In the genomic region with DNA sequence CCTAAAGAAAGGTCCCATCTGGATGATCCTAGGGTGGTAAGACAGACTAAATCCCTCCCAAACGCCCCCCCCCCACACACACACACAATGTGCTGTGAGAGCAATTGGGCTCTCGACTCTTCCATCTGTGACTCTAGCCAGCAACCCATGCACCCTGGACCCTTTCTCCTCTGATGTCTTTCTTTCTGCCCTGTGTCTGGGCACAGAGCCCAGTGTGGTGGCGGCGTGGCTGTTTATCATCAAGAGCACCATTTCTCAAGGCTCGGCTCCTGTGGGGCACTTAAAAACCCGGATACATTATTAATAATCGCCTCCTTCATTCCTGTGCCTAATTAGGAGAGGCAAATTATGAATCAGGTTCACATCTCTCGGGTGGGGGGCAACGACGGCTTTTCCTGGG, we compare ENCODE assay signal across 9 mouse cellular contexts. TPM values are rescaled to one million over a fixed set of nuclear protein-coding genes. Genes with fewer than 3 reads are reported as not detected.
DNase-seq lines count a peak whose midpoint lies in the region; ATAC-seq and TF ChIP-seq lines count a peak whose summit lies in the region.
"Had no signal": no experiment of that assay in that cellular context is flagged by ENCODE, and none has a peak within 500 bp of the region (broad histone marks: within the 10 kb centered on the region; RNA-seq: fewer than 3 reads in every experiment).

No protein-coding gene starts in this region.

- H3K4me2 ChIP-seq in stomach, postnatal 0 days (replicated peaks; ENCODE audit: low read depth) = no peak overlapping the region

- H3K27ac ChIP-seq in kidney, adult 2 months (ENCODE audit: insufficient read depth, low read depth, low read length) = no peak overlapping the region
- no peak overlapping the region for H3K27ac ChIP-seq in stomach, postnatal 0 days (replicated peaks)

- TF ChIP-seq EP300 in stomach, postnatal 0 days (optimal IDR thresholded peaks at IDR 0.05) = no peak

- no peak for TF ChIP-seq CTCF in kidney, adult 2 months (conservative IDR thresholded peaks at IDR 0.05; ENCODE audit: insufficient read depth, insufficient read length, low read depth, low read length)
- no peak for TF ChIP-seq CTCF in stomach, postnatal 0 days (IDR thresholded peaks at IDR 0.05; ENCODE audit: low read depth)

- H3K36me3 ChIP-seq in kidney, adult 2 months (ENCODE audit: control insufficient read depth, insufficient read depth, low read length) = no peaks in the 10 kb centered on the region
- no peaks in the 10 kb centered on the region for H3K36me3 ChIP-seq in stomach, postnatal 0 days (ENCODE audit: control insufficient read depth, insufficient read depth, low read length)

- no peaks in the 10 kb centered on the region for H3K9me3 ChIP-seq in stomach, postnatal 0 days (ENCODE audit: control insufficient read depth, low read length)

- no peak for TF ChIP-seq POLR2A in kidney, adult 2 months (IDR thresholded peaks at IDR 0.05; ENCODE audit: low read depth, low read length)

- ATAC-seq in stomach, postnatal 0 days (ENCODE audit: low FRiP score, low TSS enrichment) = no peak
- no peak for ATAC-seq in erythroblast, adult 5-6 weeks (replicated peaks; ENCODE audit: low FRiP score, poor library complexity, severe bottlenecking)

- H3K4me3 ChIP-seq in kidney, adult 2 months (ENCODE audit: insufficient read depth, low read depth, low read length) = no peak overlapping the region
- no peak overlapping the region for H3K4me3 ChIP-seq in stomach, postnatal 0 days (ENCODE audit: low read depth, low read length)
- H3K4me3 ChIP-seq: erythroblast, embryonic 14.5 days had no signal

- no peak overlapping the region for H3K9ac ChIP-seq in stomach, postnatal 0 days (ENCODE audit: low read length)

- WGBS in kidney, adult 2 months = 22% methylated on average over 10 of the region's 10 CpGs
- 41% methylated on average over 9 of the region's 10 CpGs for WGBS in stomach, postnatal 0 days

- peak; percentile 26 to 48 for DNase-seq in heart, adult 18-20 months
- no peak for DNase-seq in heart, adult 11 months
- DNase-seq in retina, postnatal 1 day = peak; percentile 73
- DNase-seq in retina, embryonic 14.5 days (ENCODE audit: low spot score) = no peak
- peak; percentile 54 for DNase-seq in kidney, adult 2 months
- DNase-seq in stomach, postnatal 0 days (ENCODE audit: low spot score) = peak; percentile 40
- no peak for DNase-seq in thymus, postnatal 36 days

- no peaks in the 10 kb centered on the region for H3K4me1 ChIP-seq in kidney, adult 2 months (ENCODE audit: control insufficient read depth, insufficient read depth, low read length)
- no peaks in the 10 kb centered on the region for H3K4me1 ChIP-seq in stomach, postnatal 0 days (replicated peaks; ENCODE audit: control insufficient read depth, insufficient read depth)

- no peaks in the 10 kb centered on the region for H3K27me3 ChIP-seq in kidney, adult 2 months (replicated peaks; ENCODE audit: control insufficient read depth, insufficient read depth, low read length)
- no peaks in the 10 kb centered on the region for H3K27me3 ChIP-seq in stomach, postnatal 0 days (ENCODE audit: control insufficient read depth, insufficient read depth, low read length)

RNA-seq across cellular contexts. Expression of a gene that starts 27.7 kb away (rescaled TPM):
- under 1 TPM in 1 of 2 experiments, not detected in 1; 0.40 TPM for total RNA-seq in heart, adult 18-20 months (2021)
- polyA plus RNA-seq in kidney, adult 2 months (2012; rRNA removed) = 6.5 and 6.6 TPM in 2 replicates
- 1.5 and 2.0 TPM in 2 replicates for polyA plus RNA-seq in stomach, postnatal 0 days (2015; fragmentation: Nextera tagmentation; extraction: Ambion mirVana)
- total RNA-seq in erythroblast, adult 5-6 weeks (2015; ENCODE audit: low replicate concordance) = not detected in 2 replicates
- total RNA-seq in erythroblast, adult 5-6 weeks (2017; ENCODE audit: low replicate concordance) = not detected in 2 replicates
- polyA plus RNA-seq: erythroblast, embryonic 14.5 days had no signal

Comparison
In these comparisons a context has a peak if more than half of its experiments do, and no peak if none do; other contexts are left out.
1. DNase-seq: peak in heart, adult 18-20 months (2 of 2), retina, postnatal 1 day (single experiment), kidney, adult 2 months (single experiment) and stomach, postnatal 0 days (single experiment); none in heart, adult 11 months (single experiment), retina, embryonic 14.5 days (single experiment) and thymus, postnatal 36 days (0 of 2).